ENCODE assay signal across 7 mouse cellular contexts in the genomic region with DNA sequence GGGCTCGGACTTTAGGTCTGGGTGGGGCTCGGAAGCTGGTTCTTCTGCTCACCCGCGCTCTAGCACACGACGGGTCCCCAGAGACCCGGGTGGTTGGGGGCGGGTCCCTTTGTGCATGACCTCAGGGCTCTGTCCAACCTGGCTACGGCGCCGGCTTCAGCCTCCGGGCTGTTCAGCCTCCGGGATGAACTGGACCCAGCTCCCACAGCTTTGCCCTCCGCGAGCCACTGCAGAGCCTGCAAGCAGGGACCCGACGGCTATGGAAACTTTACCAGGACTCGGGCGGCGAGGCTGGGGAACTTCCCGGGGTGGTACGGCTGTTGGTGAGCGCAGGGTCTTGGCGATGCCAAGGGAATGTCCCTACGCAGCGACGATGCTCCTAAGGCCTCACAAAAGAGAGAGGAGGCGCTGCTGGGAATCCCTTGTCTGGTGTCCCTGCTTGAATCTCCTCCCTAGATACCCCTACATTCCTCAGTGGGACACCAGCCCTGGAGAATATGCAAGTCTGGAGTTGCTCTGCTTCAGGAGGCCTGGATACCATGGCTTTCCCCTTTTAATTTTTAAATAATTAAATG. TPM values are rescaled to one million over a fixed set of nuclear protein-coding genes. Genes with fewer than 3 reads are reported as not detected.
DNase-seq lines count a peak whose midpoint lies in the region; TF ChIP-seq lines count a peak whose summit lies in the region.

No protein-coding gene starts in this region.

- DNase-seq in spleen, adult 2 months (ENCODE audit: low read depth in 1 of 2, low spot score in 2 of 2) = no peak
- DNase-seq in spleen, adult 12 weeks (ENCODE audit: low spot score) = no peak
- DNase-seq in adrenal gland, postnatal 36 days = peak; percentile 37 to 63
- DNase-seq in forelimb bud, embryonic 11.5 days (ENCODE audit: low read depth, low spot score) = peak; percentile 8
- peak; percentile 71 for DNase-seq in kidney, postnatal 10 days
- DNase-seq in lung, postnatal 4 days = peak; percentile 38 to 55
- no peak for DNase-seq in retina, embryonic 14.5 days (ENCODE audit: low spot score)

- no peak for TF ChIP-seq POLR2A in spleen, adult 2 months (IDR thresholded peaks at IDR 0.05; ENCODE audit: low read depth, low read length)

- WGBS in spleen, adult 2 months = 10% methylated on average over 28 of the region's 28 CpGs

- H3K27me3 ChIP-seq in spleen, adult 2 months (ENCODE audit: control insufficient read depth, insufficient read depth, low read length) = peaks cover 6% of the 10 kb centered on the region

- H3K36me3 ChIP-seq in spleen, adult 2 months (ENCODE audit: control insufficient read depth, insufficient read depth, low read length) = no peaks in the 10 kb centered on the region

- peak overlapping the region; percentile 61; the same call in 1 of the 2 replicates for H3K4me3 ChIP-seq in spleen, adult 2 months (ENCODE audit: extremely low read depth, insufficient read depth, insufficient read length)

- no peak for TF ChIP-seq CTCF in spleen, adult 2 months (IDR thresholded peaks at IDR 0.05; ENCODE audit: extremely low read depth, insufficient read depth, insufficient read length, insufficient replicate concordance)

- no peaks in the 10 kb centered on the region; the same call in 1 of the 2 replicates for H3K4me1 ChIP-seq in spleen, adult 2 months (ENCODE audit: control insufficient read depth, insufficient read depth, insufficient read length)

- 0 out of 2 replicates have a peak overlapping the region, but pooled peaks have one; percentile 10 for H3K27ac ChIP-seq in spleen, adult 2 months (ENCODE audit: insufficient read depth, low read length)

RNA-seq across cellular contexts. Expression of a gene that starts 0.7 kb away (rescaled TPM):
- polyA plus RNA-seq in spleen, adult 2 months (2012; rRNA removed) = 55.9 and 57.1 TPM in 2 replicates
- total RNA-seq in adrenal gland, postnatal 36 days (2021) = 10 to 100 TPM; 36.4 to 41.2 TPM

RNA-seq across cellular contexts. Expression of a gene that starts 0.8 kb away (rescaled TPM):
- 29.4 and 31.1 TPM in 2 replicates for polyA plus RNA-seq in spleen, adult 2 months (2012; rRNA removed)
- total RNA-seq in adrenal gland, postnatal 36 days (2021) = 10 to 100 TPM; 31.9 to 43.7 TPM

RNA-seq across cellular contexts. Expression of a gene that starts 59.6 kb away (rescaled TPM):
- 20.4 and 21.9 TPM in 2 replicates for polyA plus RNA-seq in spleen, adult 2 months (2012; rRNA removed)
- 10 to 100 TPM; 27.6 to 32.2 TPM for total RNA-seq in adrenal gland, postnatal 36 days (2021)

Comparison
In these comparisons a context has a peak if more than half of its experiments do, and no peak if none do; other contexts are left out.
1. DNase-seq: peak in adrenal gland, postnatal 36 days (2 of 2), forelimb bud, embryonic 11.5 days (single experiment), kidney, postnatal 10 days (single experiment) and lung, postnatal 4 days (2 of 2); none in spleen, adult 2 months (0 of 2), spleen, adult 12 weeks (single experiment) and retina, embryonic 14.5 days (single experiment).